Mouse (Mus musculus): Measurements from ENCODE around the gene Krt88. TPM values are rescaled to one million over a fixed set of nuclear protein-coding genes. Genes with fewer than 3 reads are reported as not detected.

Gene Krt88
- polyA plus RNA-seq, 1 experiment from 2014 or later = not detected

- ATAC-seq (replicated peaks; ENCODE audit: extremely low read depth, insufficient read depth, low FRiP score) = no peak
- no peak overlapping the region for H3K4me3 ChIP-seq (ENCODE audit: low read length)
- H3K4me2 ChIP-seq (ENCODE audit: low read depth, low read length) = no peak overlapping the region
- H3K4me1 ChIP-seq (ENCODE audit: control insufficient read depth, insufficient read depth, low read length) = no peaks in the 10 kb centered on the region
- H3K9me3 ChIP-seq (replicated peaks; ENCODE audit: control insufficient read depth, low read length) = no peaks in the 10 kb centered on the region
- H3K27me3 ChIP-seq (ENCODE audit: control insufficient read depth, insufficient read depth, low read length) = no peaks in the 10 kb centered on the region
- no peak overlapping the region for H3K9ac ChIP-seq (ENCODE audit: low read length)
- no peaks in the 10 kb centered on the region for H3K36me3 ChIP-seq (ENCODE audit: control insufficient read depth, insufficient read depth)
- WGBS = 73% methylated on average over 11 of the region's 11 CpGs
- H3K27ac ChIP-seq (ENCODE audit: low read length) = no peak overlapping the region
These were observed 38.5 kb downstream of the Krt88 start for GRCm38 (mm10) chr15:101485911-101486635.

GRCm38 (mm10) chr15:101491431-101491830, 43.9 kb downstream of the Krt88 start, which contains the start of gene Krt83:
Gene Krt83, minus strand, starts transcription at chr15:101491512.
- no peak within 1 kb of the TSS for H3K9ac ChIP-seq (ENCODE audit: low read length)
- H3K27ac ChIP-seq (ENCODE audit: low read length) = no peak within 1 kb of the TSS

GRCm38 (mm10) chr15:101492718-101493117, 45.2 kb downstream of the Krt88 start:
- Histone ChIP-seq H3K4me1 (ENCODE audit: control insufficient read depth, insufficient read depth, low read length) (0 out of 2 replicates have a peak, but pooled peaks cover 4% of the 10 kb centered on the region), H3K4me2 (ENCODE audit: low read depth, low read length) (no peak overlapping the region), H3K27me3 (ENCODE audit: control insufficient read depth, insufficient read depth, low read length) (no peaks in the 10 kb centered on the region), H3K9me3 (replicated peaks; ENCODE audit: control insufficient read depth, low read length) (no peaks in the 10 kb centered on the region), H3K27ac (ENCODE audit: low read length) (no peak overlapping the region), H3K36me3 (ENCODE audit: control insufficient read depth, insufficient read depth) (no peaks in the 10 kb centered on the region), H3K4me3 (ENCODE audit: low read length) (no peak overlapping the region), H3K9ac (ENCODE audit: low read length) (no peak overlapping the region)
- WGBS = 28% methylated on average over 8 of the region's 8 CpGs
- no peak for ATAC-seq (replicated peaks; ENCODE audit: extremely low read depth, insufficient read depth, low FRiP score)

More at GRCm38 (mm10) chr15:101491431-101491830, 43.9 kb downstream of the Krt88 start, which contains the start of gene Krt83:
- no peaks in the 10 kb centered on the region for H3K27me3 ChIP-seq (ENCODE audit: control insufficient read depth, insufficient read depth, low read length)
- no peaks in the 10 kb centered on the region for H3K9me3 ChIP-seq (replicated peaks; ENCODE audit: control insufficient read depth, low read length)
- H3K4me2 ChIP-seq (ENCODE audit: low read depth, low read length) = no peak within 1 kb of the TSS
- H3K4me1 ChIP-seq (ENCODE audit: control insufficient read depth, insufficient read depth, low read length) = 0 out of 2 replicates have a peak, but pooled peaks cover 4% of the 10 kb centered on the region
- no peaks in the 10 kb centered on the region for H3K36me3 ChIP-seq (ENCODE audit: control insufficient read depth, insufficient read depth)
- ATAC-seq (replicated peaks; ENCODE audit: extremely low read depth, insufficient read depth, low FRiP score) = no peak
- 90% methylated on average over 6 of the region's 6 CpGs for WGBS
- no peak within 1 kb of the TSS for H3K4me3 ChIP-seq (ENCODE audit: low read length)

GRCm38 (mm10) chr15:101493713-101494112, 46.2 kb downstream of the Krt88 start:
- no peaks in the 10 kb centered on the region for H3K36me3 ChIP-seq (ENCODE audit: control insufficient read depth, insufficient read depth)
- 0 out of 2 replicates have a peak, but pooled peaks cover 4% of the 10 kb centered on the region for H3K4me1 ChIP-seq (ENCODE audit: control insufficient read depth, insufficient read depth, low read length)
- 93% methylated on average over 6 of the region's 6 CpGs for WGBS
- no peak for ATAC-seq (replicated peaks; ENCODE audit: extremely low read depth, insufficient read depth, low FRiP score)
- H3K27me3 ChIP-seq (ENCODE audit: control insufficient read depth, insufficient read depth, low read length) = no peaks in the 10 kb centered on the region
- no peak overlapping the region for H3K4me3 ChIP-seq (ENCODE audit: low read length)
- H3K9ac ChIP-seq (ENCODE audit: low read length) = no peak overlapping the region
- no peaks in the 10 kb centered on the region for H3K9me3 ChIP-seq (replicated peaks; ENCODE audit: control insufficient read depth, low read length)
- H3K27ac ChIP-seq (ENCODE audit: low read length) = no peak overlapping the region
- H3K4me2 ChIP-seq (ENCODE audit: low read depth, low read length) = no peak overlapping the region

- no peak for ATAC-seq (replicated peaks; ENCODE audit: extremely low read depth, insufficient read depth, low FRiP score)
- Histone ChIP-seq H3K9ac (ENCODE audit: low read length) (no peak overlapping the region), H3K9me3 (replicated peaks; ENCODE audit: control insufficient read depth, low read length) (no peaks in the 10 kb centered on the region), H3K4me1 (ENCODE audit: control insufficient read depth, insufficient read depth, low read length) (0 out of 2 replicates have a peak, but pooled peaks cover 4% of the 10 kb centered on the region), H3K4me2 (ENCODE audit: low read depth, low read length) (no peak overlapping the region), H3K27ac (ENCODE audit: low read length) (no peak overlapping the region), H3K36me3 (ENCODE audit: control insufficient read depth, insufficient read depth) (no peaks in the 10 kb centered on the region), H3K27me3 (ENCODE audit: control insufficient read depth, insufficient read depth, low read length) (no peaks in the 10 kb centered on the region), H3K4me3 (ENCODE audit: low read length) (no peak overlapping the region)
- WGBS = 65% methylated on average over 1 of the region's 1 CpGs
These were observed 46.7 kb downstream of the Krt88 start for GRCm38 (mm10) chr15:101494203-101494602.

GRCm38 (mm10) chr15:101495266-101495665, 47.7 kb downstream of the Krt88 start:
- Histone ChIP-seq H3K4me3 (ENCODE audit: low read length) (no peak overlapping the region), H3K27ac (ENCODE audit: low read length) (no peak overlapping the region), H3K4me2 (ENCODE audit: low read depth, low read length) (no peak overlapping the region), H3K27me3 (ENCODE audit: control insufficient read depth, insufficient read depth, low read length) (no peaks in the 10 kb centered on the region), H3K9me3 (replicated peaks; ENCODE audit: control insufficient read depth, low read length) (no peaks in the 10 kb centered on the region), H3K4me1 (ENCODE audit: control insufficient read depth, insufficient read depth, low read length) (0 out of 2 replicates have a peak, but pooled peaks cover 4% of the 10 kb centered on the region), H3K36me3 (ENCODE audit: control insufficient read depth, insufficient read depth) (no peaks in the 10 kb centered on the region), H3K9ac (ENCODE audit: low read length) (no peak overlapping the region)
- WGBS = 80% methylated on average over 8 of the region's 8 CpGs
- ATAC-seq (replicated peaks; ENCODE audit: extremely low read depth, insufficient read depth, low FRiP score) = no peak

GRCm38 (mm10) chr15:101497181-101497580, 49.6 kb downstream of the Krt88 start:
- 0 out of 2 replicates have a peak, but pooled peaks cover 4% of the 10 kb centered on the region for H3K4me1 ChIP-seq (ENCODE audit: control insufficient read depth, insufficient read depth, low read length)
- no peaks in the 10 kb centered on the region for H3K36me3 ChIP-seq (ENCODE audit: control insufficient read depth, insufficient read depth)
- no peak overlapping the region for H3K27ac ChIP-seq (ENCODE audit: low read length)
- H3K27me3 ChIP-seq (ENCODE audit: control insufficient read depth, insufficient read depth, low read length) = no peaks in the 10 kb centered on the region
- no peak for ATAC-seq (replicated peaks; ENCODE audit: extremely low read depth, insufficient read depth, low FRiP score)
- no peak overlapping the region for H3K4me2 ChIP-seq (ENCODE audit: low read depth, low read length)
- H3K9me3 ChIP-seq (replicated peaks; ENCODE audit: control insufficient read depth, low read length) = no peaks in the 10 kb centered on the region
- WGBS = 65% methylated on average over 2 of the region's 2 CpGs
- no peak overlapping the region for H3K9ac ChIP-seq (ENCODE audit: low read length)
- no peak overlapping the region for H3K4me3 ChIP-seq (ENCODE audit: low read length)

Other genes starting within 250 kb of the Krt88 start
- 3.1 and 3.4 TPM in 2 replicates for gene Grasp, start 223.6 kb upstream of the Krt88 start, polyA plus RNA-seq (2015; fragmentation: Nextera tagmentation; extraction: Ambion mirVana)
- 12.6 and 13.5 TPM in 2 replicates for gene Nr4a1, start 193.5 kb upstream of the Krt88 start, polyA plus RNA-seq (2015; fragmentation: Nextera tagmentation; extraction: Ambion mirVana)
- 64.5 and 68.9 TPM in 2 replicates for gene Atg101, start 163.5 kb upstream of the Krt88 start, polyA plus RNA-seq (2015; fragmentation: Nextera tagmentation; extraction: Ambion mirVana)
- 2.8 and 7.1 TPM in 2 replicates for gene 6030408B16Rik, start 154.5 kb upstream of the Krt88 start, polyA plus RNA-seq (2015; fragmentation: Nextera tagmentation; extraction: Ambion mirVana)
- gene Krt80, start 77.6 kb upstream of the Krt88 start, polyA plus RNA-seq (2015; fragmentation: Nextera tagmentation; extraction: Ambion mirVana) = 8.7 and 9.0 TPM in 2 replicates
- gene Krt7, start 36.7 kb upstream of the Krt88 start, polyA plus RNA-seq (2015; fragmentation: Nextera tagmentation; extraction: Ambion mirVana) = 19.6 and 28.9 TPM in 2 replicates
- 0.14 TPM in 1 of 2 replicates, not detected in the other for gene Krt87, start 8.9 kb upstream of the Krt88 start, polyA plus RNA-seq (2015; fragmentation: Nextera tagmentation; extraction: Ambion mirVana)
- gene Krt81, start 16.0 kb downstream of the Krt88 start, polyA plus RNA-seq (2015; fragmentation: Nextera tagmentation; extraction: Ambion mirVana) = not detected in 2 replicates
- gene Krt86, start 25.7 kb downstream of the Krt88 start, polyA plus RNA-seq (2015; fragmentation: Nextera tagmentation; extraction: Ambion mirVana) = not detected in 2 replicates
- gene Krt83, start 43.8 kb downstream of the Krt88 start, polyA plus RNA-seq (2015; fragmentation: Nextera tagmentation; extraction: Ambion mirVana) = 0.25 TPM in 1 of 2 replicates, not detected in the other
- gene Gm49425, start 69.5 kb downstream of the Krt88 start, polyA plus RNA-seq (2015; fragmentation: Nextera tagmentation; extraction: Ambion mirVana) = not detected in 2 replicates
- gene Krt84, start 85.1 kb downstream of the Krt88 start, polyA plus RNA-seq (2015; fragmentation: Nextera tagmentation; extraction: Ambion mirVana) = not detected in 2 replicates
- gene Krt82, start 102.9 kb downstream of the Krt88 start, polyA plus RNA-seq (2015; fragmentation: Nextera tagmentation; extraction: Ambion mirVana) = not detected in 2 replicates
- not detected in 2 replicates for gene Krt90, start 115.2 kb downstream of the Krt88 start, polyA plus RNA-seq (2015; fragmentation: Nextera tagmentation; extraction: Ambion mirVana)
- 0.17 and 0.19 TPM in 2 replicates for gene Krt75, start 126.2 kb downstream of the Krt88 start, polyA plus RNA-seq (2015; fragmentation: Nextera tagmentation; extraction: Ambion mirVana)
- gene Gm5414, start 180.4 kb downstream of the Krt88 start, polyA plus RNA-seq (2015; fragmentation: Nextera tagmentation; extraction: Ambion mirVana) = not detected in 2 replicates
- not detected in 2 replicates for gene Gm5478, start 199.6 kb downstream of the Krt88 start, polyA plus RNA-seq (2015; fragmentation: Nextera tagmentation; extraction: Ambion mirVana)
- gene Krt6b, start 232.5 kb downstream of the Krt88 start, polyA plus RNA-seq (2015; fragmentation: Nextera tagmentation; extraction: Ambion mirVana) = 0.28 TPM in 1 of 2 replicates, not detected in the other
- 0.62 TPM in 2 replicates for gene Krt6a, start 246.6 kb downstream of the Krt88 start, polyA plus RNA-seq (2015; fragmentation: Nextera tagmentation; extraction: Ambion mirVana)

Measured in heart, embryonic 16.5 days (tissue).